Mouse (Mus musculus) lung, adult 2 months (tissue): ENCODE measurements around the gene Gm20695. TPM values are rescaled to one million over a fixed set of nuclear protein-coding genes. Genes with fewer than 3 reads are reported as not detected.

Experiments
- DNase-seq: peaks from one replicate; pipeline ENCODE4 v3.0.0; 2022
- H3K4me1 ChIP-seq: fragments of 200-500 bp; 2 replicates; pipeline ENCODE4 v1.6.1; 2011; ENCODE audit warnings: low read length; ENCODE audit not compliant: control insufficient read depth, insufficient read depth
- H3K4me3 ChIP-seq: fragments of 200-500 bp; replicated peaks from 2 replicates; pipeline ENCODE3; 2011; ENCODE audit warnings: low read depth, mild to moderate bottlenecking, control low read depth, low read length; ENCODE audit errors: extremely low read depth
- CTCF ChIP-seq: fragments of 200-500 bp; IDR thresholded peaks from 2 replicates; pipeline ENCODE4 v1.5.1; 2011; ENCODE audit warnings: mild to moderate bottlenecking, low read length, control low read depth; ENCODE audit not compliant: insufficient read depth
- POLR2A ChIP-seq: fragments of 200-500 bp; IDR thresholded peaks from 2 replicates; pipeline ENCODE4 v1.6.1; 2011; ENCODE audit warnings: low read depth, mild to moderate bottlenecking, control low read depth, low read length, borderline replicate concordance; ENCODE audit errors: extremely low read depth
- WGBS: fragments of 180-500 bp; shearing (Covaris S2); methylation state at CpG from one replicate; pipeline ENCODE4 v1.1.7; 2018; 5-methylcytosine and 5-hydroxymethylcytosine counted together
- polyA plus RNA-seq: library from polyadenylated mRNA; depleted of rRNA; stranded (reverse); fragments of >200 nt; gene quantifications from 2 replicates; pipeline ENCODE4 v1.2.3, GENCODE M21; 2012

Gm20695 gene
- polyA plus RNA-seq, 1 experiment = 0.14 TPM

DNA sequence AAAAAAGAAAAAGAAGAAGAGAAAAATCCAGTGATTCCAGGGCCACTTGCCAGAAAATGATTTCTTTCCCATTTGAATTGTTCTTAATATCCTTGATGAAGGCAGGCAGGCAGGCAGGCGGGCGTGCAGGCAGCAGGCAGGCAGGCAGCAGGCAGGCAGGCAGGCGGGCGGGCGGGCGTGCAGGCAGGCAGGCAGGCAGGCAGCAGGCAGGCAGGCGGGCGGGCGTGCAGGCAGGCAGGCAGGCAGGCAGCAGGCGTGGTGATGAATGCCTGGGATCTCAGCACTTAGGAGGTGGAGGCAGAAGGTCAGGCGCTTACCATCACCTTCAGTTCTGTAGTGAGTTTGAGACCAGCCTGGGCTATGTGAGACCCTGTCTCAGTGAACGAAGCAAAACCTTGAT lies 31.9 kb upstream of the Gm20695 start:
- no peak overlapping the region for H3K4me3 ChIP-seq
- no peak for DNase-seq
- 76% methylated on average over 12 of the region's 12 CpGs for WGBS
- peaks cover 5% of the 10 kb centered on the region for H3K4me1 ChIP-seq
- TF ChIP-seq POLR2A (no peak), CTCF (no peak)

GRCm38 (mm10) chr16:3854437-3855182 lies 29.8 kb upstream of the Gm20695 start:
- DNase-seq = no peak
- Histone ChIP-seq H3K4me1 (no peaks in the 10 kb centered on the region), H3K4me3 (no peak overlapping the region)
- 76% methylated on average over 11 of the region's 11 CpGs for WGBS
- no peak for TF ChIP-seq CTCF
- no peak for TF ChIP-seq POLR2A

DNA sequence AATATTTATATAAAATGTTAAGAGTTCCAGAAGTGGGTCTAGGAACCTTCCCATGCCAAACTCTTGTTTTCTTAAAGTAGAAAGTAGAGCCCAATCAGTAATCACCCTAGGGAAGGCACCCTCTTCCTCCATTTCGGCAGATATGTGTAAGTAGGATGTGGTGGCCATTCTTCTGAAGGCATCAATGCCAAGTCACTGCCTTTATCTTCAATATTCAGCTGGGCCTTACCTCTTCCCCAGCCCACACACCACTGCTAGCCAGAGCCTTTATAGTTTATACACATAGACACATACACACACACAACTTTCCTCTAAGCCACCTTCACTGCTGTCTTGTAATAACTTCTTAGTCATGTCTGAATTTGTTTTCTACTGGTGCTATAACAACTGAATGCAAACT lies 28.7 kb upstream of the Gm20695 start:
- no peaks in the 10 kb centered on the region for H3K4me1 ChIP-seq
- TF ChIP-seq POLR2A (no peak), CTCF (no peak)
- DNase-seq = no peak
- 93% methylated on average over 1 of the region's 1 CpGs for WGBS
- H3K4me3 ChIP-seq = no peak overlapping the region

DNA sequence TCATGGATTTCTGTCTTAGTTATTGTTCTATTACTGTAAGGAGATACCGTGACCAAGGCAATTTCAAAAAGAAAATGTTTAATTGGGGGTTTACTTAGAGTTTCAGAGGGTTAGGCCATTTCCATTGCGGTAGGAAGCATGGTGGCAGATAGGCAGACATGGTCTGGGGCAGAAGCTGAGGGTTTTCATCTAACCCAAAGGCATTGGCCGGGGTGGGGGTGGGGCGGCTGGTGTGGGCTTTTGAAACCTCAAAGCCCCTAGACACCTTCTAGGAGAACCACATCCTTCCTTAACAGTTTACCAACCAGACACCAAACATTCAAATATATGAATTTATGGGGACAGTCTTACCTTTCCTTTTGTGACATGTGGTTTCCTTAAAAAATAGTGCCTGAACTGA lies 25.2 kb upstream of the Gm20695 start:
- Histone ChIP-seq H3K4me1 (no peaks in the 10 kb centered on the region), H3K4me3 (no peak overlapping the region)
- DNase-seq = no peak
- 91% methylated on average over 4 of the region's 4 CpGs for WGBS
- TF ChIP-seq POLR2A (no peak), CTCF (no peak)

- Histone ChIP-seq H3K4me1 (peaks cover 6% of the 10 kb centered on the region), H3K4me3 (peak overlapping the region; percentile 78)
- no peak for DNase-seq
- no peak for TF ChIP-seq POLR2A
- TF ChIP-seq CTCF = no peak
- 3% methylated on average over 16 of the region's 16 CpGs for WGBS
Observed at GRCm38 (mm10) chr16:3871815-3872214, 12.6 kb upstream of the Gm20695 start.

GRCm38 (mm10) chr16:3872216-3873047 lies 12.0 kb upstream of the Gm20695 start, which contains the start of gene Naa60:
TSS of gene Naa60 (plus strand) at chr16:3872375.
- DNase-seq = peak; percentile 89
- 5% methylated on average over 47 of the region's 47 CpGs for WGBS
- Histone ChIP-seq H3K4me3 (peak within 1 kb of the TSS; percentile 78), H3K4me1 (peaks cover 6% of the 10 kb centered on the region)
- TF ChIP-seq CTCF (no peak), POLR2A (peak; percentile 27; the same call in 1 of the 2 replicates)

- Histone ChIP-seq H3K4me3 (no peak overlapping the region), H3K4me1 (peaks cover 4% of the 10 kb centered on the region)
- no peak for DNase-seq
- TF ChIP-seq CTCF (no peak), POLR2A (no peak)
- WGBS = 92% methylated on average over 4 of the region's 4 CpGs
Observed at GRCm38 (mm10) chr16:3876346-3876745, 8.1 kb upstream of the Gm20695 start.

- peak overlapping the region; percentile 77 for H3K4me3 ChIP-seq
- TF ChIP-seq CTCF (no peak), POLR2A (no peak)
- DNase-seq = no peak
- under 1% methylated on average over 10 of the region's 10 CpGs for WGBS
- H3K4me1 ChIP-seq = peaks cover 9% of the 10 kb centered on the region
Observed at GRCm38 (mm10) chr16:3885065-3885670, 720 bp downstream of the Gm20695 start.

- DNase-seq = no peak
Observed at GRCm38 (mm10) chr16:3891621-3892295, 7.3 kb downstream of the Gm20695 start.

More at GRCm38 (mm10) chr16:3891621-3892295, 7.3 kb downstream of the Gm20695 start:
- no peak overlapping the region for H3K4me3 ChIP-seq
- no peak for TF ChIP-seq POLR2A
- TF ChIP-seq CTCF = no peak
- peaks cover 2% of the 10 kb centered on the region; the same call in 1 of the 2 replicates for H3K4me1 ChIP-seq
- 94% methylated on average over 14 of the region's 14 CpGs for WGBS
